In genomic region chr9:123740799-123741198, GRCm38 (mm10) we compare ENCODE assay signal across 18 mouse cellular contexts. TPM values are rescaled to one million over a fixed set of nuclear protein-coding genes. Genes with fewer than 3 reads are reported as not detected.
DNase-seq lines count a peak whose midpoint lies in the region; ATAC-seq lines count a peak whose summit lies in the region.
"Had no signal": no experiment of that assay in that cellular context is flagged by ENCODE, and none has a peak within 500 bp of the region (broad histone marks: within the 10 kb centered on the region; RNA-seq: fewer than 3 reads in every experiment).

No protein-coding gene starts in this region.

- DNase-seq in A20 (ENCODE audit: low read depth, low spot score): peak; percentile 26
- DNase-seq in neural tube, embryonic 10.5 days (ENCODE audit: extremely low spot score, low spot score): no peak
- DNase-seq in adrenal gland, adult 2 months: no peak
- no peak for DNase-seq in gastrocnemius, postnatal 4 days (ENCODE audit: low spot score in 2 of 2)
- DNase-seq: adrenal gland, adult 8-10 months; adrenal gland, postnatal 14 days; adrenal gland, postnatal 36 days; cerebellum, adult 11-12 months; cerebellum, adult 2 months; cerebellum, adult 9-10 months; cerebellum, postnatal 10 days; cerebellum, postnatal 36 days; embryo, embryonic 11 days had no signal

- ATAC-seq in CD4-positive, CD25-positive, alpha-beta regulatory T cell, adult 4 months: peak; percentile 41
- peak; percentile 46 for ATAC-seq in activated CD4-positive, CD25-positive, alpha-beta regulatory T cell, adult 4 months
- ATAC-seq in inflammation-experienced regulatory T-cells, adult 6 months: peak; percentile 56
- ATAC-seq: forebrain, embryonic 15.5 days; Patski had no signal

RNA-seq across cellular contexts. Expression of gene Lztfl1, which starts 23.3 kb away (rescaled TPM):
- polyA plus RNA-seq in CD4-positive, CD25-positive, alpha-beta regulatory T cell, adult 4 months (2017; shearing (Covaris generic)): 10 to 100 TPM; 42.1 to 48.2 TPM
- polyA plus RNA-seq in activated CD4-positive, CD25-positive, alpha-beta regulatory T cell, adult 4 months (2017; shearing (Covaris generic)): 10 to 100 TPM; 51.1 to 71.1 TPM
- 10 to 100 TPM; 33.3 to 59.2 (median 57.6) TPM for polyA plus RNA-seq in inflammation-experienced regulatory T-cells, adult 6 months (2017; shearing (Covaris generic))
- 10 to 100 TPM; 44.7 to 55.5 TPM for total RNA-seq in adrenal gland, adult 2 months (2021)
- polyA plus RNA-seq in adrenal gland, adult 2 months (2012; rRNA removed): 0.74 and 1.1 TPM in 2 replicates
- 10 to 100 TPM; 35.3 to 41.7 TPM for total RNA-seq in gastrocnemius, postnatal 4 days (2021)

Comparison
In these comparisons a context has a peak if more than half of its experiments do, and no peak if none do; other contexts are left out.
1. RNA of gene Lztfl1, which starts 23.3 kb away (polyA plus RNA-seq): 51.1 to 71.1 TPM in activated CD4-positive, CD25-positive, alpha-beta regulatory T cell, adult 4 months, 33.3 to 59.2 TPM in inflammation-experienced regulatory T-cells, adult 6 months and 42.1 to 48.2 TPM in CD4-positive, CD25-positive, alpha-beta regulatory T cell, adult 4 months; 0.74 to 1.1 TPM in adrenal gland, adult 2 months; every median in the first group is over 10 times any median in the second.
2. Peak in every context shown above with its lines, with median percentiles within 50 percentile points of each other: ATAC-seq.